Mouse (Mus musculus) kidney, adult 2 months (tissue): ENCODE data around the gene Srgap2.

Experiments used
- CTCF ChIP-seq: fragments of 200-500 bp; conservative IDR thresholded peaks from 2 replicates; pipeline ENCODE4 v1.5.1; 2011; ENCODE audit warnings: low read depth, mild to moderate bottlenecking, control low read depth, low read length, moderate library complexity, mixed read lengths; ENCODE audit not compliant: insufficient read depth, insufficient read length
- POLR2A ChIP-seq: fragments of 200-500 bp; IDR thresholded peaks from one replicate; pipeline ENCODE4 v1.6.1; 2011; ENCODE audit warnings: low read depth, low read length, control low read depth

DNA sequence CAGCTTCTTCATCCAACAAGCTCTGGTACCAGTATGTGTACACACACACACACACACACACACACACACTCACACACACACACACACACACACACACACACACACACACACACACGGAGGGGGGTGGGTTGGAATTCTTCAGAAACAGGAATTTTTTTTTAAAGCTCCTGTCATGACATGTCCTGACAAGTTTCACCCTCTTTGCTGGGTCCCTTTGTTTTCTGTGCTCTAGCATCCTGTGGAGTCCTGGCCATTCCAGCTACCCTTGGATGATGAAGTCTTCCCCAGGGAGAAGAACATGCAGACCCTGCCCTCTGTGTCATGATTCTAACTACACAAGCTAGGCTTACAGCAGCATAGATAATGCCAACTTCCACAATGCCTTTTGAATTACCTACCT, 13.0 kb downstream of the Srgap2 start:
- TF ChIP-seq POLR2A (no peak), CTCF (no peak)
